Mouse (Mus musculus) hindbrain, embryonic 11.5 days (tissue): ENCODE measurements around the gene Phldb3. TPM values are rescaled to one million over a fixed set of nuclear protein-coding genes. Genes with fewer than 3 reads are reported as not detected.
A peak's percentile ranks its signal among the peaks of the same experiment; 100 is the strongest.

Experiments used
- ATAC-seq: fragments of 200-750 bp; cut with Nextera tagmentation; 2 replicates; pipeline ENCODE4 v1.8.0; 2017; ENCODE audit warnings: mild to moderate bottlenecking, moderate TSS enrichment, moderate library complexity; ENCODE audit not compliant: low FRiP score
- DNase-seq: peaks from one replicate; pipeline ENCODE4 v3.0.0-alpha.2; 2015; ENCODE audit warnings: low spot score
- H3K27ac ChIP-seq: fragments of 300-500 bp; sonication (generic); 2 replicates; pipeline ENCODE4 v1.5.1; 2014; ENCODE audit warnings: mild to moderate bottlenecking, low read depth, low read length
- H3K27me3 ChIP-seq: fragments of 300-500 bp; sonication (generic); 2 replicates; pipeline ENCODE4 v1.6.1; 2014; ENCODE audit warnings: mild to moderate bottlenecking, low read length, moderate library complexity, mixed read lengths; ENCODE audit not compliant: control insufficient read depth, insufficient read depth
- H3K36me3 ChIP-seq: fragments of 300-500 bp; sonication (generic); 2 replicates; pipeline ENCODE4 v1.6.1; 2014; ENCODE audit warnings: mild to moderate bottlenecking, low read length, moderate library complexity, mixed read lengths; ENCODE audit not compliant: control insufficient read depth, insufficient read depth
- H3K4me1 ChIP-seq: fragments of 300-500 bp; sonication (generic); replicated peaks from 2 replicates; pipeline ENCODE4 v1.6.1; 2014; ENCODE audit warnings: low read length, mixed read lengths; ENCODE audit not compliant: control insufficient read depth, insufficient read depth
- H3K4me2 ChIP-seq: fragments of 300-500 bp; sonication (generic); replicated peaks from 2 replicates; pipeline ENCODE4 v1.6.1; 2014; ENCODE audit warnings: mild to moderate bottlenecking, low read depth, low read length
- H3K4me3 ChIP-seq: fragments of 300-500 bp; sonication (generic); 2 replicates; pipeline ENCODE4 v1.5.1; 2014; ENCODE audit warnings: low read depth, low read length
- H3K9ac ChIP-seq: fragments of 300-500 bp; sonication (generic); 2 replicates; pipeline ENCODE4 v1.6.1; 2014; ENCODE audit warnings: low read depth, low read length
- H3K9me3 ChIP-seq: fragments of 300-500 bp; sonication (generic); 2 replicates; pipeline ENCODE4 v1.6.1; 2016; ENCODE audit warnings: low read length; ENCODE audit not compliant: control insufficient read depth
- WGBS: fragments of 180-500 bp; shearing (Covaris S2); extraction: QIAGEN DNeasy Blood & Tissue Kit; methylation state at CpG from one replicate; pipeline ENCODE4 v1.1.7; 2014; 5-methylcytosine and 5-hydroxymethylcytosine counted together
- polyA plus RNA-seq: library from polyadenylated mRNA; unstranded; fragments of >200 nt; fragmentation: Nextera tagmentation; extraction: Ambion mirVana; gene quantifications from 2 replicates; pipeline ENCODE4 v1.2.1, GENCODE M21; 2014

Phldb3 gene
- polyA plus RNA-seq, 1 experiment from 2014 or later: 0.09 TPM

- no peak overlapping the region for H3K4me3 ChIP-seq
Measured at GRCm38 (mm10) chr7:24600941-24601597, 9.5 kb upstream of the Phldb3 start.

GRCm38 (mm10) chr7:24605561-24605960 is 5.0 kb upstream of the Phldb3 start:
- Histone ChIP-seq H3K36me3 (no peaks in the 10 kb centered on the region), H3K9ac (no peak overlapping the region), H3K27ac (no peak overlapping the region), H3K9me3 (no peaks in the 10 kb centered on the region), H3K4me2 (no peak overlapping the region), H3K27me3 (peaks cover 12% of the 10 kb centered on the region), H3K4me1 (peaks cover 2% of the 10 kb centered on the region; the same call in 1 of the 2 replicates), H3K4me3 (no peak overlapping the region)
- ATAC-seq: no peak
- DNase-seq: no peak
- WGBS: 89% methylated on average over 7 of the region's 7 CpGs

More at GRCm38 (mm10) chr7:24600941-24601597, 9.5 kb upstream of the Phldb3 start:
- no peaks in the 10 kb centered on the region for H3K9me3 ChIP-seq
- ATAC-seq (peak; percentile 92), DNase-seq (peak; percentile 99)
- no peaks in the 10 kb centered on the region for H3K4me1 ChIP-seq
- no peak overlapping the region for H3K4me2 ChIP-seq
- 7% methylated on average over 13 of the region's 13 CpGs for WGBS
- H3K27me3 ChIP-seq: no peaks in the 10 kb centered on the region
- H3K9ac ChIP-seq: no peak overlapping the region
- H3K27ac ChIP-seq: no peak overlapping the region
- H3K36me3 ChIP-seq: no peaks in the 10 kb centered on the region

GRCm38 (mm10) chr7:24606046-24606445 is 4.5 kb upstream of the Phldb3 start:
- DNase-seq: no peak
- H3K9ac ChIP-seq: no peak overlapping the region
- H3K36me3 ChIP-seq: no peaks in the 10 kb centered on the region
- WGBS: 79% methylated on average over 7 of the region's 7 CpGs
- H3K27ac ChIP-seq: no peak overlapping the region
- no peaks in the 10 kb centered on the region for H3K9me3 ChIP-seq
- peaks cover 4% of the 10 kb centered on the region; the same call in 1 of the 2 replicates for H3K4me1 ChIP-seq
- H3K4me2 ChIP-seq: no peak overlapping the region
- ATAC-seq: no peak
- no peak overlapping the region for H3K4me3 ChIP-seq
- peaks cover 17% of the 10 kb centered on the region for H3K27me3 ChIP-seq

- H3K4me3 ChIP-seq: no peak overlapping the region
- no peaks in the 10 kb centered on the region for H3K36me3 ChIP-seq
- 45% methylated on average over 6 of the region's 6 CpGs for WGBS
- H3K27me3 ChIP-seq: peaks cover 35% of the 10 kb centered on the region
- H3K9me3 ChIP-seq: no peaks in the 10 kb centered on the region
- DNase-seq: peak; percentile 43
- ATAC-seq: peak; percentile 58
- no peak overlapping the region for H3K9ac ChIP-seq
- H3K27ac ChIP-seq: no peak overlapping the region
- no peak overlapping the region for H3K4me2 ChIP-seq
- H3K4me1 ChIP-seq: peaks cover 6% of the 10 kb centered on the region
Measured at GRCm38 (mm10) chr7:24608017-24608416, 2.5 kb upstream of the Phldb3 start.

GRCm38 (mm10) chr7:24608561-24608960 is 2.0 kb upstream of the Phldb3 start:
- DNase-seq (no peak), ATAC-seq (no peak)
- no peaks in the 10 kb centered on the region for H3K36me3 ChIP-seq
- no peak overlapping the region for H3K4me2 ChIP-seq
- no peak overlapping the region for H3K27ac ChIP-seq
- no peaks in the 10 kb centered on the region for H3K9me3 ChIP-seq
- peaks cover 6% of the 10 kb centered on the region for H3K4me1 ChIP-seq
- H3K27me3 ChIP-seq: peaks cover 40% of the 10 kb centered on the region
- H3K4me3 ChIP-seq: no peak overlapping the region
- 78% methylated on average over 8 of the region's 8 CpGs for WGBS
- H3K9ac ChIP-seq: no peak overlapping the region

- no peak overlapping the region for H3K9ac ChIP-seq
- peaks cover 41% of the 10 kb centered on the region for H3K27me3 ChIP-seq
- under 1% methylated on average over 36 of the region's 36 CpGs for WGBS
Measured at GRCm38 (mm10) chr7:24610879-24611494, 424 bp downstream of the Phldb3 start.

GRCm38 (mm10) chr7:24611709-24612108 is 1.1 kb downstream of the Phldb3 start:
- Histone ChIP-seq H3K36me3 (no peaks in the 10 kb centered on the region), H3K4me3 (no peak overlapping the region), H3K27me3 (peaks cover 41% of the 10 kb centered on the region), H3K9me3 (no peaks in the 10 kb centered on the region), H3K4me2 (no peak overlapping the region), H3K4me1 (peaks cover 6% of the 10 kb centered on the region), H3K9ac (no peak overlapping the region), H3K27ac (no peak overlapping the region)
- WGBS: 15% methylated on average over 7 of the region's 7 CpGs
- ATAC-seq (no peak), DNase-seq (no peak)

More at GRCm38 (mm10) chr7:24610879-24611494, 424 bp downstream of the Phldb3 start:
- ATAC-seq: peak; percentile 64
- peak overlapping the region; percentile 44 for H3K4me2 ChIP-seq
- H3K27ac ChIP-seq: no peak overlapping the region
- peaks cover 6% of the 10 kb centered on the region for H3K4me1 ChIP-seq
- no peaks in the 10 kb centered on the region for H3K36me3 ChIP-seq
- H3K9me3 ChIP-seq: no peaks in the 10 kb centered on the region
- peak; percentile 83 for DNase-seq
- peak overlapping the region; percentile 30 for H3K4me3 ChIP-seq

GRCm38 (mm10) chr7:24612308-24612910 is 1.8 kb downstream of the Phldb3 start:
- no peak overlapping the region for H3K9ac ChIP-seq
- ATAC-seq: no peak
- H3K4me1 ChIP-seq: peaks cover 6% of the 10 kb centered on the region
- 4% methylated on average over 27 of the region's 27 CpGs for WGBS
- peaks cover 41% of the 10 kb centered on the region for H3K27me3 ChIP-seq
- H3K4me3 ChIP-seq: 0 out of 2 replicates have a peak overlapping the region, but pooled peaks have one; percentile 8
- peak overlapping the region; percentile 13 for H3K4me2 ChIP-seq
- no peaks in the 10 kb centered on the region for H3K9me3 ChIP-seq
- H3K27ac ChIP-seq: no peak overlapping the region
- no peaks in the 10 kb centered on the region for H3K36me3 ChIP-seq
- DNase-seq: peak; percentile 41
